Mouse (Mus musculus): ENCODE results near the gene Thoc5. TPM values are rescaled to one million over a fixed set of nuclear protein-coding genes. Genes with fewer than 3 reads are reported as not detected.

The Thoc5 gene
- polyA plus RNA-seq, 1 experiment: 49.6 TPM

DNA sequence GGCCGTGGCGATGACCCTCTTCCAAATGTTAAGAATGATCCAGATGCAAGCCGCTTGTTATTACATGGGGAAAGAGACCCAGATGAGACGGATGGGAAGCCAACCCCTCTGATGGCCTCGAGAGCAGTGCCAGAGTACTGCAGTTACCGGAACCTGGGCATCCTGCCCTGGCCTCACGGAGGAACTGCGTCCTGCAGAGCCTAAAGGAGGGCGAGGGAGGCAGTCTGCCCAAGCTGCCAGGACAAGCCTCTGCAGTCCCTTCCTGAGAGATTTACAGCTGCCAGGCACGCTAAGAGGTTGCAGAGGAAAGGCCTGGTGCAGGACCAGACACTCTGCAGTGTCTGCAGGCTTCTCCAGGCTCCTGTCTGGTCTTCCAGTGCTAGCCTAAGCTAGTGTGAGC, 73.3 kb downstream of the Thoc5 start:
- peak; percentile 73 to 82 for DNase-seq

DNA sequence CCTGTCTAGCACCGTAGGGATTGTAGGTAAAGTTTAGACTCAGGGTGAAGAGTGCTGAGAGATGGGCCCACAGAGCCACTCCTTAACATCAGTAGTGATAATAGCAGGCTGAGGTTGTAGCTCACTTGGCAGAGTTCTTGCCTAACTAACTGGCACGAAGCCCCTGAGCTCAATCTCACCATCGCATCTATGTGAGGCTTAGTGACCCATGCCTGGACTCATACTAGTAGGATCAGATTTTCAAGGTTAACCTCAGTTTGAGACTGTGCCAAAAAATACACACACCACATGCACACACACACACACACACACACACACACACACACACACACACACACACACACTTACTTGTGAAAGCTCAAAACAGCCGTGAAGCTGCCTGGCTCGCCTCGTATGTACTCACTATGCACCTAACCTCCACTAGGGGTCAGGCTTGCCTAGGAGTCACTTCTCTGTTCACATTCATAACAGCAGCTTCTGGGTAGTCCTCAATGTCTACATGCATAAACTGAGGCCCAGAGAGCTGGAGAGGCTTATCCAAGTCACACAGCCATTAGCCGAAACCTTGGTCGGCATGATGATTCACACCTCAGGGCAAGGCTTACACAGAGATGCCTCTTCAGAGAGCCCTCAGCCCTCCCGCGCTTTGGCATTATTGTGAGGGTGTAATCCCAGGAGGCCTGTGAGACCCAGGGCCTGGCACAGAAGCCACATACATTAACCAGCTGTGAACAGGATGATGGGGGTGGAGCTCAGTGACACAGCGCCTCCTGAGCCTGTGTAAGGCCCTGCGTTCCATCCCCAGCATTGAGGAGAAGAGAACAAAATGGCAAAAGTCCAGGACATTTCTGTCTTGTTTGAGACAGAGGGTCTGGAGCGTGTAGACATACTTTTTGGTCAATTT, 78.1 kb downstream of the Thoc5 start:
- TF ChIP-seq POLR2A (IDR thresholded peaks at IDR 0.05; ENCODE audit: borderline replicate concordance, insufficient read depth, low read length): no peak
- TF ChIP-seq CTCF (IDR thresholded peaks at IDR 0.05; ENCODE audit: borderline replicate concordance, insufficient read depth, low read depth, low read length): peak; percentile 77
- DNase-seq: peak; percentile 52 to 57
- Histone ChIP-seq H3K27ac (ENCODE audit: insufficient read depth, low read length) (no peak overlapping the region), H3K4me1 (ENCODE audit: control insufficient read depth, insufficient read depth, low read length) (peaks cover 10% of the 10 kb centered on the region), H3K4me3 (replicated peaks; ENCODE audit: insufficient read depth, low read depth, low read length) (no peak overlapping the region), H3K27me3 (ENCODE audit: control insufficient read depth, insufficient read depth, low read length) (no peaks in the 10 kb centered on the region)
- WGBS: 45% methylated on average over 13 of the region's 13 CpGs

More for the DNA sequence above, 73.3 kb downstream of the Thoc5 start:
- H3K27ac ChIP-seq (ENCODE audit: insufficient read depth, low read length): peak overlapping the region; percentile 12; the same call in 1 of the 2 replicates
- H3K4me1 ChIP-seq (ENCODE audit: control insufficient read depth, insufficient read depth, low read length): peaks cover 12% of the 10 kb centered on the region
- 13% methylated on average over 10 of the region's 10 CpGs for WGBS
- no peak for TF ChIP-seq CTCF (IDR thresholded peaks at IDR 0.05; ENCODE audit: borderline replicate concordance, insufficient read depth, low read depth, low read length)
- no peak for TF ChIP-seq POLR2A (IDR thresholded peaks at IDR 0.05; ENCODE audit: borderline replicate concordance, insufficient read depth, low read length)
- H3K4me3 ChIP-seq (replicated peaks; ENCODE audit: insufficient read depth, low read depth, low read length): no peak overlapping the region
- H3K27me3 ChIP-seq (ENCODE audit: control insufficient read depth, insufficient read depth, low read length): no peaks in the 10 kb centered on the region

DNA sequence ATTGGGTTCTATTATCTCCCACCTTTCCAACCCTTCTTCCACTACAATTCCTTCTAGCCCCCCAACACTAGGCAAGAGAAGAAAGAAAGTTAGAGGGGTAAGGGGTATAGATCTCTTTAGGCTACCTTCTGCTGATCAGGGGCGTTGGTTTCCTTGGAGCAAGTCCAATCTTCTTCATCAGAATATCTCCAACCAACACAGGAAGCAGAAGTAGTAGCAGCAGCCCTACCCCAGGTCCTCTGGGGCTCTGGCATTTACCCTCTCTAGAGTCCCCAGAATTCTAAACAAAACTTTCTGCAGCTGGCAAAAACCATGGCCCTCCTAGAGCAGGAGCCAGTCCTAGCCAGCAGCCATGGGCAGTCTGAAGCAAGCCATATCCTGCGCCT, 78.7 kb downstream of the Thoc5 start:
- Histone ChIP-seq H3K27ac (ENCODE audit: insufficient read depth, low read length) (no peak overlapping the region), H3K4me1 (ENCODE audit: control insufficient read depth, insufficient read depth, low read length) (peaks cover 3% of the 10 kb centered on the region), H3K27me3 (ENCODE audit: control insufficient read depth, insufficient read depth, low read length) (no peaks in the 10 kb centered on the region), H3K4me3 (replicated peaks; ENCODE audit: insufficient read depth, low read depth, low read length) (no peak overlapping the region)
- DNase-seq: no peak
- no peak for TF ChIP-seq POLR2A (IDR thresholded peaks at IDR 0.05; ENCODE audit: borderline replicate concordance, insufficient read depth, low read length)
- TF ChIP-seq CTCF (IDR thresholded peaks at IDR 0.05; ENCODE audit: borderline replicate concordance, insufficient read depth, low read depth, low read length): no peak
- 90% methylated on average over 2 of the region's 2 CpGs for WGBS

DNA sequence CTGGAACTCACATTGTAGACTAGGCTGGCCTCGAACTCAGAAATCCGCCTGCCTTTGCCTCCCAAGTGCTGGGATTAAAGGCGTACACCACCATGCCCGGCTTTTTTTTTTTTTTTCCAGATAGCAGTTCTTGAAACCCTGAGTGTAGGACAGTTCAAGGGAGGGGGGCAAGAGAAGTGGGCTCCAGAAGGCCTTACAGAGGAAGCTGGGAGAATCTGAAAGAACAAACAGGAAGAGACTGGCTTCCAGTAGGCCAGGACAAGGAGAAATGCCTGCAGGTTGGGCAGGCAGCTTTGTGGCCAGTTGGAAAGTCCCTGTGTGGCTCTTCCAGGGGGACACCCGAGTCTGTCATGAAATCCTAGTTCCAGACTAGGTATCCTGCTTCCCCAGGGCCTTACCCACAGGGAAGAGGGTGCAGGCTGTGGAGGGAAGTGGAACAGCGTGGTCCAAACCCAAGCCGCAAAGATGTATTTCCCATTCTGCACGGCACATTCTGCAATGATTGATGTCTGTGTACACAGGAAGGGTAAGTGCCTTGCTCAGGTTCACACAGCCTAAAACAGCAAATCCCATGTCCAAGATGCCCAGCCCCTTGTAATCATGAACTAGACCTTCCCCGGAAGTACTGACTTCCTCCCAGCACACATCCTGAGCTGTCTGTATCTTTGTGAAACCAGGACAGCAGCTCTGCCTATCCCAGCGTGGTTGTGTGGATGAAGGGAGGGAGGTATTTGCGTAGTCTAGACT, 79.4 kb downstream of the Thoc5 start:
- no peak for TF ChIP-seq POLR2A (IDR thresholded peaks at IDR 0.05; ENCODE audit: borderline replicate concordance, insufficient read depth, low read length)
- TF ChIP-seq CTCF (IDR thresholded peaks at IDR 0.05; ENCODE audit: borderline replicate concordance, insufficient read depth, low read depth, low read length): no peak
- H3K27me3 ChIP-seq (ENCODE audit: control insufficient read depth, insufficient read depth, low read length): no peaks in the 10 kb centered on the region
- WGBS: 88% methylated on average over 11 of the region's 11 CpGs
- no peaks in the 10 kb centered on the region for H3K4me1 ChIP-seq (ENCODE audit: control insufficient read depth, insufficient read depth, low read length)
- DNase-seq: no peak
- H3K4me3 ChIP-seq (replicated peaks; ENCODE audit: insufficient read depth, low read depth, low read length): no peak overlapping the region
- no peak overlapping the region for H3K27ac ChIP-seq (ENCODE audit: insufficient read depth, low read length)

DNA sequence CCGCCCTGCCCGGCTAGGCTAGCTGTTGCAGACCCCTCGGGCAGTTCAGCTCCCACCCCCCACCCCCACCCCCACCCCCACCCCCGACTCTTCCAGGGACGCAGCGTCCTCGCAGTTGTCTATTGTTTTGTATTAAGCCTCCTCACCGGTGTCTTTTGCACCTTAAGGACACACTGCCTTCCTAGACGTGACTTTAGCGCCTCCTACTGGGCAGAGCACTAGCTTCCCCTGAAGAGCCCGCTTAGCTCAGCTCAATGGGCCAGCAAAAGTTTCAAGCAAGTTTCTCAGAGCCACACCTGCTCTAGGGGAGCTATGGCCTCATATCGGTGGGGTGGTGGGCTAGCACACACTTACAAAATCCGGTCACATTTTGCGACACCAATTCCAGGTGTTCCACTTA, 80.5 kb downstream of the Thoc5 start:
- TF ChIP-seq POLR2A (IDR thresholded peaks at IDR 0.05; ENCODE audit: borderline replicate concordance, insufficient read depth, low read length) (no peak), CTCF (IDR thresholded peaks at IDR 0.05; ENCODE audit: borderline replicate concordance, insufficient read depth, low read depth, low read length) (peak; percentile 91)
- Histone ChIP-seq H3K27ac (ENCODE audit: insufficient read depth, low read length) (no peak overlapping the region), H3K4me3 (replicated peaks; ENCODE audit: insufficient read depth, low read depth, low read length) (no peak overlapping the region), H3K4me1 (ENCODE audit: control insufficient read depth, insufficient read depth, low read length) (no peaks in the 10 kb centered on the region), H3K27me3 (ENCODE audit: control insufficient read depth, insufficient read depth, low read length) (no peaks in the 10 kb centered on the region)
- WGBS: 9% methylated on average over 14 of the region's 14 CpGs
- DNase-seq: peak; percentile 55 to 68

Other genes with a start within 250 kb of the Thoc5 start
- gene Uqcr10, start 191.0 kb upstream of the Thoc5 start, polyA plus RNA-seq (2012; rRNA removed): 1,309 and 1,338 TPM in 2 replicates
- 62.1 and 63.2 TPM in 2 replicates for gene Zmat5, start 190.6 kb upstream of the Thoc5 start, polyA plus RNA-seq (2012; rRNA removed)
- gene Cabp7, start 148.5 kb upstream of the Thoc5 start, polyA plus RNA-seq (2012; rRNA removed): 114 and 129 TPM in 2 replicates
- 50.2 and 52.3 TPM in 2 replicates for gene Nf2, start 45.8 kb upstream of the Thoc5 start, polyA plus RNA-seq (2012; rRNA removed)
- 70.4 and 75.9 TPM in 2 replicates for gene Nipsnap1, start 21.4 kb upstream of the Thoc5 start, polyA plus RNA-seq (2012; rRNA removed)
- gene Nefh, start 52.7 kb downstream of the Thoc5 start, polyA plus RNA-seq (2012; rRNA removed): 197 and 273 TPM in 2 replicates
- 180 and 181 TPM in 2 replicates for gene Ap1b1, start 91.5 kb downstream of the Thoc5 start, polyA plus RNA-seq (2012; rRNA removed)
- 2.3 and 2.9 TPM in 2 replicates for gene Rasl10a, start 162.8 kb downstream of the Thoc5 start, polyA plus RNA-seq (2012; rRNA removed)
- 52.2 and 57.4 TPM in 2 replicates for gene Gas2l1, start 170.0 kb downstream of the Thoc5 start, polyA plus RNA-seq (2012; rRNA removed)
- gene Rhbdd3, start 203.6 kb downstream of the Thoc5 start, polyA plus RNA-seq (2012; rRNA removed): 27.6 and 29.5 TPM in 2 replicates
- gene Ewsr1, start 203.9 kb downstream of the Thoc5 start, polyA plus RNA-seq (2012; rRNA removed): 412 and 449 TPM in 2 replicates